ENCODE assay signal across 8 mouse cellular contexts in genomic region chr2:73925089-73925488, GRCm38 (mm10). TPM values are rescaled to one million over a fixed set of nuclear protein-coding genes. Genes with fewer than 3 reads are reported as not detected.
DNase-seq lines count a peak whose midpoint lies in the region; ATAC-seq and TF ChIP-seq lines count a peak whose summit lies in the region.

No protein-coding gene starts in this region.

- ATAC-seq in forebrain, embryonic 15.5 days (replicated peaks) = peak; percentile 91
- ATAC-seq in inflammation-experienced regulatory T-cells, adult 6 months = no peak

- no peak overlapping the region for H3K9ac ChIP-seq in forebrain, embryonic 15.5 days (replicated peaks)

- no peak overlapping the region for H3K4me3 ChIP-seq in forebrain, embryonic 15.5 days
- no peak overlapping the region for H3K4me3 ChIP-seq in left cerebral cortex, adult 2 months
- H3K4me3 ChIP-seq in midbrain, embryonic 10.5 days = no peak overlapping the region

- H3K4me1 ChIP-seq in forebrain, embryonic 15.5 days = no peaks in the 10 kb centered on the region
- no peaks in the 10 kb centered on the region for H3K4me1 ChIP-seq in midbrain, embryonic 10.5 days

- 0 out of 2 replicates have a peak overlapping the region, but pooled peaks have one; percentile 34 for H3K27ac ChIP-seq in forebrain, embryonic 15.5 days (replicated peaks)
- H3K27ac ChIP-seq in left cerebral cortex, adult 2 months = no peak overlapping the region
- H3K27ac ChIP-seq in midbrain, embryonic 10.5 days (replicated peaks) = no peak overlapping the region

- H3K27me3 ChIP-seq in forebrain, embryonic 15.5 days = no peaks in the 10 kb centered on the region
- no peaks in the 10 kb centered on the region for H3K27me3 ChIP-seq in midbrain, embryonic 10.5 days (ENCODE audit: low read depth, poor library complexity, severe bottlenecking)

- WGBS in forebrain, embryonic 15.5 days = 16% methylated on average over 5 of the region's 5 CpGs
- 28% methylated on average over 5 of the region's 5 CpGs for WGBS in midbrain, embryonic 10.5 days

- H3K9me3 ChIP-seq in forebrain, embryonic 15.5 days = no peaks in the 10 kb centered on the region
- H3K9me3 ChIP-seq in midbrain, embryonic 10.5 days (replicated peaks) = no peaks in the 10 kb centered on the region

- no peak overlapping the region for H3K4me2 ChIP-seq in forebrain, embryonic 15.5 days (replicated peaks)

- TF ChIP-seq CTCF in left cerebral cortex, adult 2 months (IDR thresholded peaks at IDR 0.05) = peak; percentile 61

- intact Hi-C loops in left cerebral cortex, adult 2 months (cut with DNase I) = loop anchor here (1.0 to 10.0 kb wide), 3 partner anchors 31 to 737 kb away; no protein-coding TSS in a partner anchor

- peak; percentile 62 for DNase-seq in adipocyte (ENCODE audit: low spot score)
- peak; percentile 92 to 95 for DNase-seq in cerebellum, adult 18-20 months
- peak; percentile 37 for DNase-seq in hindlimb bud, embryonic 11.5 days (ENCODE audit: extremely low spot score, low read depth, low spot score)
- DNase-seq in left cerebral cortex, adult 2 months (ENCODE audit: extremely low spot score in 1 of 2, low spot score in 2 of 2) = peak; percentile 70 to 79
- DNase-seq in midbrain, embryonic 10.5 days (ENCODE audit: low spot score) = peak; percentile 35
- DNase-seq in right cerebral cortex, postnatal 4 days = peak; percentile 95

- H3K36me3 ChIP-seq in forebrain, embryonic 15.5 days = no peaks in the 10 kb centered on the region
- no peaks in the 10 kb centered on the region for H3K36me3 ChIP-seq in midbrain, embryonic 10.5 days

RNA-seq across cellular contexts. Expression of gene Atp5g3, which starts 14.0 kb away (rescaled TPM):
- 878 and 886 TPM in 2 replicates for polyA plus RNA-seq in forebrain, embryonic 15.5 days (2015; fragmentation: Nextera tagmentation; extraction: Ambion mirVana)
- 100 to 1,000 TPM; 473 to 508 TPM for total RNA-seq in left cerebral cortex, adult 2 months (2021)
- polyA plus RNA-seq in midbrain, embryonic 10.5 days (2016; fragmentation: Nextera tagmentation; extraction: Ambion mirVana) = 839 and 936 TPM in 2 replicates
- 100 to 1,000 TPM; 353 to 522 (median 373) TPM for polyA plus RNA-seq in inflammation-experienced regulatory T-cells, adult 6 months (2017; shearing (Covaris generic))

RNA-seq across cellular contexts. Expression of gene Atf2, which starts 32.6 kb away (rescaled TPM):
- 110 and 113 TPM in 2 replicates for polyA plus RNA-seq in forebrain, embryonic 15.5 days (2015; fragmentation: Nextera tagmentation; extraction: Ambion mirVana)
- 100 to 1,000 TPM; 163 to 167 TPM for total RNA-seq in left cerebral cortex, adult 2 months (2021)
- 85.5 and 89.4 TPM in 2 replicates for polyA plus RNA-seq in midbrain, embryonic 10.5 days (2016; fragmentation: Nextera tagmentation; extraction: Ambion mirVana)
- 10 to 100 TPM; 57.6 to 91.8 (median 67.1) TPM for polyA plus RNA-seq in inflammation-experienced regulatory T-cells, adult 6 months (2017; shearing (Covaris generic))

Comparison
In these comparisons a context has a peak if more than half of its experiments do, and no peak if none do; other contexts are left out.
1. DNase-seq: peak in every context shown above with its lines; median percentile 95 in right cerebral cortex, postnatal 4 days; 94 in cerebellum, adult 18-20 months; 74 in left cerebral cortex, adult 2 months; 62 in adipocyte; 37 in hindlimb bud, embryonic 11.5 days; 35 in midbrain, embryonic 10.5 days.